Mouse (Mus musculus) embryo, embryonic 10 days (tissue): ENCODE measurements around the gene Ugt2b34.
"Not testable (repeated sequence)": the region's sequence is repeated elsewhere in the genome, so short reads cannot be mapped to it uniquely, and the experiment has no call there.

ENCODE experiments used
- DNase-seq: peaks from one replicate; pipeline ENCODE4 v3.0.0-alpha.2; 2015; ENCODE audit warnings: low spot score

Ugt2b34 gene

GRCm38 (mm10) chr5:86906758-86907157, at the start of gene Ugt2b34:
TSS of gene Ugt2b34 (minus strand) at chr5:86906937.
- no peak for DNase-seq

- no peak for DNase-seq
Measured at GRCm38 (mm10) chr5:86942111-86942510, 35.4 kb upstream of the Ugt2b34 start.

GRCm38 (mm10) chr5:86926426-86926825, 19.7 kb upstream of the Ugt2b34 start, which contains the start of gene Ugt2b1:
TSS of gene Ugt2b1 (minus strand) at chr5:86926530.
- no peak for DNase-seq

GRCm38 (mm10) chr5:86920661-86921233, 14.0 kb upstream of the Ugt2b34 start:
- no peak for DNase-seq

- no peak for DNase-seq
Measured at GRCm38 (mm10) chr5:86911357-86912099, 4.8 kb upstream of the Ugt2b34 start.

- DNase-seq: no peak
Measured at GRCm38 (mm10) chr5:86910770-86911169, 4.0 kb upstream of the Ugt2b34 start.

- no peak for DNase-seq
Measured at GRCm38 (mm10) chr5:86889933-86890332, 16.8 kb downstream of the Ugt2b34 start.

GRCm38 (mm10) chr5:86888420-86888819, 18.3 kb downstream of the Ugt2b34 start:
- DNase-seq: no peak

- DNase-seq: no peak
Measured at GRCm38 (mm10) chr5:86887081-86887480, 19.7 kb downstream of the Ugt2b34 start.

GRCm38 (mm10) chr5:86886620-86887019, 20.1 kb downstream of the Ugt2b34 start:
- DNase-seq: no peak

- no peak for DNase-seq
Measured at GRCm38 (mm10) chr5:86871877-86872276, 34.9 kb downstream of the Ugt2b34 start.

GRCm38 (mm10) chr5:86858336-86858735, 48.4 kb downstream of the Ugt2b34 start:
- DNase-seq: no peak

- DNase-seq: no peak
Measured at GRCm38 (mm10) chr5:86857682-86858081, 49.1 kb downstream of the Ugt2b34 start.

GRCm38 (mm10) chr5:86856505-86856904, 50.2 kb downstream of the Ugt2b34 start:
- DNase-seq: not testable (repeated sequence)

GRCm38 (mm10) chr5:86851658-86852057, 55.1 kb downstream of the Ugt2b34 start:
- DNase-seq: peak; percentile 26

GRCm38 (mm10) chr5:86850104-86850503, 56.6 kb downstream of the Ugt2b34 start:
- DNase-seq: peak; percentile 58

GRCm38 (mm10) chr5:86841261-86841660, 65.5 kb downstream of the Ugt2b34 start:
- not testable (repeated sequence) for DNase-seq

GRCm38 (mm10) chr5:86840207-86840606, 66.5 kb downstream of the Ugt2b34 start:
- DNase-seq: no peak
